Mouse (Mus musculus): ENCODE results near the gene Vmn2r52.
"Not testable (repeated sequence)": the region's sequence is repeated elsewhere in the genome, so short reads cannot be mapped to it uniquely, and the experiment has no call there.

Gene Vmn2r52

DNA sequence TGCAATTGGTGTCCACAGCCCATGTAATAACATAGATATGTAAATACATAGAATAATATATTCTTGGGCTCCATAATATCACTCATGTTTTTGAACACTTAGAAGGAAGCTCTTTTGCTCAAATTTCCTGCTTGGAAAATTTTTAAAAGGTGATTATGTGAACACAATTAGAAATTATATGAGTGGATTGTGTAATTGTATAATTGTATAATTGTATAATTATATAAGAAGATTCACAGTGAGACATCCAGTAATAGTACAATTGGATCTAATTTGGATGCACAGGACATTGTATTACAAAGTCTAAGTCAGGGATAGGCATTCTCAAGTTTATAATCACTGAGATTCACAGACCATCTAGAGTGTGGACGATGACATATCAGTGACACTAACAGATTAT is at the start of gene Vmn2r52:
TSS of gene Vmn2r52 (minus strand) at position 101 of the 400 bp plus-strand sequence.
- DNase-seq (ENCODE audit: low spot score in 2 of 2): no peak

DNA sequence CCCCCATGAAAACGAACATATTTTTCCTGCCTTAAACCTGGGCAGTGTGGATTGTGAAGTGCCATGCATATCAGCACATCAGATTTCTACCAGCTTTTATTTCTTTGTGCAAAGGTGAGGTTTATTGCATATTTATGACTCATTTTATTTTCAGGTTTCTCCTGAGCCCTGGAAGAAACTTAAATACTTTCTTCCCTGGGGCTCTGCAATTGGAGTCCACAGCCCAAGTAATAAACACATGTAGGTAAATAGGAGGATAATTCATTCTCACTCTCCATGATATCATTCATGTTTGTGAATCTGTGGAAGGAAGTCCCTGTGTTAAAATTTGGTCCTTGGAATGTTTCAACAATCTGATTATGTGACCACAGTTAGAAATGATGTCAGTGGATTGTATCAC is 70.7 kb downstream of the Vmn2r52 start, which contains the start of gene Vmn2r51:
TSS of gene Vmn2r51 (minus strand) at position 101 of the 400 bp plus-strand sequence.
- DNase-seq (ENCODE audit: low spot score in 2 of 2): not testable (repeated sequence)

All from spleen, postnatal 36 days (tissue).